Mouse (Mus musculus) brain, embryonic 14.5 days (tissue): ENCODE measurements around the gene Rbms1. TPM values are rescaled to one million over a fixed set of nuclear protein-coding genes. Genes with fewer than 3 reads are reported as not detected.

Experiments
- DNase-seq: peaks from one replicate; pipeline ENCODE4 v3.0.0-alpha.2; 2011; ENCODE audit warnings: low read depth
- CTCF ChIP-seq: fragments of 200-500 bp; IDR thresholded peaks from 2 replicates; pipeline ENCODE4 v1.5.1; 2012; ENCODE audit warnings: inconsistent platforms, mild to moderate bottlenecking, moderate library complexity, borderline replicate concordance; ENCODE audit not compliant: insufficient read depth, insufficient read length; ENCODE audit errors: extremely low read depth
- POLR2A ChIP-seq: fragments of 200-500 bp; IDR thresholded peaks from 2 replicates; pipeline ENCODE4 v1.6.1; 2012; ENCODE audit warnings: mild to moderate bottlenecking, inconsistent platforms, borderline replicate concordance; ENCODE audit not compliant: poor library complexity, insufficient read depth, insufficient read length, severe bottlenecking; ENCODE audit errors: extremely low read depth
- polyA plus RNA-seq: library from polyadenylated mRNA; depleted of rRNA; stranded (reverse); fragments of >200 nt; gene quantifications from 2 replicates; pipeline ENCODE4 v1.2.3, GENCODE M21; 2012

Gene Rbms1
- polyA plus RNA-seq, 1 experiment: 45.5 TPM

- TF ChIP-seq CTCF (no peak), POLR2A (no peak)
- peak; percentile 95 for DNase-seq
Observed at GRCm38 (mm10) chr2:60796969-60797669, 165.9 kb downstream of the Rbms1 start.

GRCm38 (mm10) chr2:60796616-60796968 is 166.4 kb downstream of the Rbms1 start:
- TF ChIP-seq POLR2A: no peak

GRCm38 (mm10) chr2:60795861-60796260 is 167.1 kb downstream of the Rbms1 start:
- TF ChIP-seq POLR2A (no peak), CTCF (no peak)
- peak; percentile 45 for DNase-seq

More at GRCm38 (mm10) chr2:60796616-60796968, 166.4 kb downstream of the Rbms1 start:
- no peak for DNase-seq

GRCm38 (mm10) chr2:60792506-60792905 is 170.5 kb downstream of the Rbms1 start:
- no peak for TF ChIP-seq POLR2A
- TF ChIP-seq CTCF: no peak
- no peak for DNase-seq

- DNase-seq: peak; percentile 86
- TF ChIP-seq POLR2A (no peak), CTCF (no peak)
Observed at GRCm38 (mm10) chr2:60789126-60789525, 173.9 kb downstream of the Rbms1 start.

- DNase-seq: peak; percentile 96
Observed at GRCm38 (mm10) chr2:60788173-60788908, 174.7 kb downstream of the Rbms1 start.

GRCm38 (mm10) chr2:60787088-60787487 is 175.9 kb downstream of the Rbms1 start:
- TF ChIP-seq POLR2A: no peak
- TF ChIP-seq CTCF: no peak; the same call in 1 of the 2 replicates
- DNase-seq: no peak

More at GRCm38 (mm10) chr2:60788173-60788908, 174.7 kb downstream of the Rbms1 start:
- TF ChIP-seq CTCF (no peak), POLR2A (no peak)

GRCm38 (mm10) chr2:60786289-60786688 is 176.7 kb downstream of the Rbms1 start:
- TF ChIP-seq CTCF (no peak), POLR2A (no peak)
- peak; percentile 87 for DNase-seq

- TF ChIP-seq POLR2A: no peak
- TF ChIP-seq CTCF: no peak
- no peak for DNase-seq
Observed at GRCm38 (mm10) chr2:60774501-60774900, 188.5 kb downstream of the Rbms1 start.

GRCm38 (mm10) chr2:60773592-60773991 is 189.4 kb downstream of the Rbms1 start:
- TF ChIP-seq CTCF (no peak), POLR2A (no peak)
- peak; percentile 45 for DNase-seq

- TF ChIP-seq POLR2A (no peak), CTCF (no peak)
- no peak for DNase-seq
Observed at GRCm38 (mm10) chr2:60766420-60766819, 196.6 kb downstream of the Rbms1 start.

GRCm38 (mm10) chr2:60756218-60756617 is 206.8 kb downstream of the Rbms1 start:
- DNase-seq: no peak

GRCm38 (mm10) chr2:60755101-60755500 is 207.9 kb downstream of the Rbms1 start:
- DNase-seq: no peak
- no peak for TF ChIP-seq POLR2A
- TF ChIP-seq CTCF: no peak

More at GRCm38 (mm10) chr2:60756218-60756617, 206.8 kb downstream of the Rbms1 start:
- no peak for TF ChIP-seq CTCF
- TF ChIP-seq POLR2A: no peak
